Mouse (Mus musculus) stomach, postnatal 0 days (tissue): ENCODE measurements around the gene Ddx39.

Experiments used
- CTCF ChIP-seq: IDR thresholded peaks from 2 replicates; pipeline ENCODE4 v1.5.1; 2016; ENCODE audit warnings: antibody characterized with exemption, low read depth, mild to moderate bottlenecking, moderate library complexity
- EP300 ChIP-seq: optimal IDR thresholded peaks from 2 replicates; pipeline ENCODE3; 2016; ENCODE audit warnings: antibody characterized with exemption

- TF ChIP-seq EP300 (no peak), CTCF (no peak)
Measured at GRCm38 (mm10) chr8:83723447-83724083, 8.6 kb downstream of the Ddx39 start.
